Mouse (Mus musculus) lung, postnatal 36 days (tissue): ENCODE measurements around the gene Cidec.

Source experiments
- DNase-seq: peaks from one replicate; pipeline ENCODE4 v3.0.0; 2022; ENCODE audit warnings: mixed read lengths

Cidec gene

DNA sequence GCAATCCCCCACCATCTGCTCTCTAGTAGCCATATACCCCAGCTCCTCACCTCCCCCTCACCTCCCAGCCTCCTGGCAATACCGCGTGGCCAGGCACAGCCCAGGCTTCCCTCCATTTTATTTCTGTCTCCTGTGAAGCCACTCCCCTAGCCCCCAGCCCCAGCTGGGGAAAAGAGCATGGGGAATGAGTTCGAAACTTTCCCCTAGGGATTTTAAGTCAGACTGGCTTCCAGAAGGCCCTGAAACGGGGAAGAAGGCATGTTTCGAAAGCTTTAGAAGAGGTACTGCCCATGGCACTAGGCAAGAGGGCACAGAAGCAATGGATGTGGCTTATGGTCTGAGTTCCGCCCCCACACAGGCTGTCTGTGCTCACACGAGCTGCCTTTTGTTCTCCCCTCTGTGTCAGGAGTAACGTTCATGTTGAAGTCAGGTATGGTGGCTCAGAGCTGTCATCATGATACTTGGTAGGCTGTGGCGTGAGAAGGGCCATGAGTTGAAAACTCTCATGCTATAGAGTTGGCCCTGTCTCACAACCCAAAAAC is at the start of gene Cidec:
Gene Cidec, minus strand, starts transcription at position 97 of the 542 bp plus-strand sequence.
- DNase-seq = peak; percentile 67

DNA sequence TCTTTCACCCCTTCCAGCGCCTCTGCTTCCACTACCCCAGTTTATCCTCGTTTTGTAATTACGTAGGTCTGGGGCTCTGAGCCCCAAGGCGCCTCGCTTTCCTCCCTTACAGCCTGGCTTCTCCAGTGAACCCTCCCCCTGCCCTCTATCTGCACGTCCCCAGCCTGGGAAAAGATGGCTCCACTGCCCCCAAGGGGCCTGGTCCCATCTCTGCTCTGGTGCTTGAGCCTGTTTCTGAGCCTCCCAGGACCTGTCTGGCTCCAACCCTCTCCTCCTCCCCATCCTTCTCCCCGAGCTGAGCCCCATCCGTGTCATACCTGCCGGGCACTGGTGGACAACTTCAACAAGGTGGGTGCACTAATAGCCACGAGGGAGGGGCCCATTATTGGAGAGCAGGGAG is 48.2 kb upstream of the Cidec start:
- DNase-seq = no peak

DNA sequence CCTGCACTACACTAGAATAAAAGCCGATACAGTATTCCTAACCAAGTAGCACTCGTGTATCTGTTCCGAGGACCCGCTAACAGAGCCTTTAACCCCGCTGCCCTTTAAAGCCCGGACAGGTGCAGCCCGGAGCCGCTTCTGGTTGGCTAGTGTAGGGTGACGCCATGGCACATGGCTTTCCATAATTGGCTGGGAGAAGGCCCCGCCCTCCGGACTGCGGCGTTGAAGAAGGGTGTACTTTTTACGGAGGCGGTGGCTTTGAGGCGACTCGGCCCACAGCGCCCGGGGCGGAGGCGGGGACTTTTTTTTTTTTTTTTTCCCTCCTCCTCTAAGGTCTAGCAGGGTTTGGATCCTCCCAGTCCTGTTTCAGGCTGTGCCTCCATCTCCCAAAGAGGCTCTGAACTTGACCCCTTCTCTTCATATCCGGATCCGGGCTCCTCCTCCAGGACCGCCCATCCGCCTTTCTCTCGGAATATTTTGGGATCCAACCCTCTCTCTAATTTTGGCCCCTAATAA is 47.6 kb upstream of the Cidec start, which contains the start of gene Creld1:
Gene Creld1, plus strand, starts transcription at position 198 of the 516 bp plus-strand sequence.
- peak; percentile 98 for DNase-seq

DNA sequence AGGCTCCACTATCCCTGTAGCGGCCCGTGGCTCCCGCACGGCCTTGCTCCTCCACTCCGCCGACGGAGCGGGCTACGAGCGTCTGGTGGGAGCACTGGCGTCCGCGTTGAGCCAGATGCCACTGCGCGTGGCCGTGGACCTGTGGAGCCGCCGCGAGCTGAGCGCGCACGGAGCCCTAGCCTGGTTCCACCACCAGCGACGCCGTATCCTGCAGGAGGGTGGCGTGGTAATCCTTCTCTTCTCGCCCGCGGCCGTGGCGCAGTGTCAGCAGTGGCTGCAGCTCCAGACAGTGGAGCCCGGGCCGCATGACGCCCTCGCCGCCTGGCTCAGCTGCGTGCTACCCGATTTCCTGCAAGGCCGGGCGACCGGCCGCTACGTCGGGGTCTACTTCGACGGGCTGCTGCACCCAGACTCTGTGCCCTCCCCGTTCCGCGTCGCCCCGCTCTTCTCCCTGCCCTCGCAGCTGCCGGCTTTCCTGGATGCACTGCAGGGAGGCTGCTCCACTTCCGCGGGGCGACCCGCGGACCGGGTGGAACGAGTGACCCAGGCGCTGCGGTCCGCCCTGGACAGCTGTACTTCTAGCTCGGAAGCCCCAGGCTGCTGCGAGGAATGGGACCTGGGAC is 47.0 kb upstream of the Cidec start:
- DNase-seq = peak; percentile 28

DNA sequence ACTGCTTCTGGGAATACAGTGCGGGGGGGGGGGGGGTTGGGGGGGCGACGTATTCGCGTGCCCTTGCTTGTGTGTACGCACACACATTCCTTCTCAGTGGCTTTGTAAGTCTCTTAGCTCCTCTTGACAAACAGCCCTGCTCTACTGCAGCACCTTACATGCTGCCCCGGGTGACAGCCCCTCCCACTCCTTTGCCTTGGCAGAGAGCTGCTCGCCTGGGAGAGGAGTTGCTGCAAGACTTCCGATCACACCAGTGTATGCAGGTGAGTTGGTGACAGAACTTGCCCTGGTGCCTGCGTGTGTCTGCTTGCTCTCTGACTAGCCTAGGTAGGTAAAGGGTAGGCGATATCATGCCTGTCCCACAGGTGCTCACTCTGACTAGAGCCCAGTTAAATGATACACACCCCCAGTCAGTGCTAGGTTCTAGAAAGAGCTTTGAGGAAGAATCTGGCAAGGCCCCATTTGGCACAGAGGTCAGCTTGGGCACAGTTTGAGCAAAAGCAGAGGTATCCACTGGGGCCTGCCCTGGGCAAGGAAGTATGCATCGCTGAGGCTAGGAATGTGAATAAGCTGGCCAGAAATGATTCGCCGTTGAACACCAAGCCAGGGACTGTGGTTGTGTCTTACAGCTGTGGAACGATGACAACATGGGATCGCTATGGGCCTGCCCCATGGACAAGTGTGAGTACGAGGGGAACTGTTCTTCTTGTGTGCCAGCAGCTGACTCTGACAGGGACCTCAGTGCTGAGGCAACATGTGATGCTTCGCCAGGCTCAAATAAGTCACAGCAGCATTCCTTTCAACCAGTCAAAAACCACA is 45.2 kb upstream of the Cidec start:
- DNase-seq = peak; percentile 67

DNA sequence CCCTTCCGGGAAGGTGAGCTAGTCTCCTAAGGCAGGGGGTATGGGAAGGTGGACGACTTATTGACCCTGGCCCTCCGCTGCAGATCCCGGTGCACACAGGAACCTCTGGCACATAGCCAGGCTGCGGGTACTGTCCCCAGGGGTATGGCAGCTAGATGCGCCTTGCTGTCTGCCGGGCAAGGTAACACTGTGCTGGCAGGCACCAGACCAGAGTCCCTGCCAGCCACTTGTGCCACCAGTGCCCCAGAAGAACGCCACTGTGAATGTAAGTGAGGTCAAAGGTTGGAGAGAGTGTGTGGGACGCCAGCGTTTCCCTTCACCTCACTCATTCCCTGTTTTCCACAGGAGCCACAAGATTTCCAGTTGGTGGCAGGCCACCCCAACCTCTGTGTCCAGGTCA is 43.3 kb upstream of the Cidec start:
- DNase-seq = no peak

DNA sequence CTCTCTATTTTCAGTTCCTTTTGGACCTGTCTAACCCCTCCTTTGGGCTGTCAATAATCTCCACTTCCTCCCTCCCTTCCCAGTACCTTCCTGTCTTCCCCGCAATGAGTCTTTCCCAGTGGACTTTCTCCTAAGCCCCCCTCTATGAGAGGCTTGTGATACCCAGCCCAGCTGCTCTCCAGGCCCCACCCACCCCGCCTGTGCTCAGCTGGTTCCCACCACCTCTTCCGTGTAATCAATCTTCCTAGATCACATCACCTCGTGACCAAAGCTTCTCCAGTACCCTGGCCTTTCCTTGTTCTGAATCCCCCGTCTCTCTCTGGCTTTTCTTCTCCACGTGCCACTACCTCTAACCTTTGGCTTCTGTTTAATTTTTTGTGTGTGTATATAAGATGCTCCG is 41.8 kb upstream of the Cidec start:
- no peak for DNase-seq

DNA sequence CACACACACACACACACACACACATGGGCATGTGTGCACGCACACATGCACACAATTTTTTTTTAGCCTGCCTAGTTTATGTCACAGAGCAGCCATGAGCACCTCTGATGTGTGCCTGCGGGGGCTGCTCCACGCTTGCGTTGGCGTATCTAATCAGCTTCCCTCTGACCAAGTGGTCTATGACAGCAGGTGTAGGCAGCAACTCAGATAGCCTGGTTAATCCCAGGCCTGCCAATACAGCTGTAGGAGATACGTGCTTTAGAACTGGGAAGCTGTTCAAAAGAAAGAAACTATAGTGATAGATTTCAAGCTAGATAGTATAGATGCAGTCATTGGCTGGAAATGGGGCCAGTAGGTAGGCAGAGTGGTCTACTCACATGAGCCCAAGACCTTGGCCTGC is 38.2 kb upstream of the Cidec start:
- no peak for DNase-seq

DNA sequence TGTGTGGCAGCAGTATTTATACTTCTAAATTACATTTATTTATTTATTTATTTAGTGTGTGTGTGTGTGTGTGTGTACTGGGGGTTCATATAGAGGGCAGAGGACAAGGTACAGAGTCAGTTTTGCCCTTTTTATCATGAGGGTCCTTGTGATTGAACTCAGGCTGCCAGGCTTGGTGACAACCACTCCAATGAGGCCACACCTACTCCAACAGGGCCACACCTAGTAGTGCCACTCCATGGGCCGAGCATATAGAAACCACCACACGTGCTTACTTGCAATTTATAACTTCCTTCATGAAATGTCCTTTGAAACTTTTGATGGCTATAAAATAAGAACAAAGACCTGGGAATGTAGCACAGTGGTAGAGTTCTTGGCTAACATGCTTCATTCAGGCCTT is 37.7 kb upstream of the Cidec start:
- DNase-seq = no peak

DNA sequence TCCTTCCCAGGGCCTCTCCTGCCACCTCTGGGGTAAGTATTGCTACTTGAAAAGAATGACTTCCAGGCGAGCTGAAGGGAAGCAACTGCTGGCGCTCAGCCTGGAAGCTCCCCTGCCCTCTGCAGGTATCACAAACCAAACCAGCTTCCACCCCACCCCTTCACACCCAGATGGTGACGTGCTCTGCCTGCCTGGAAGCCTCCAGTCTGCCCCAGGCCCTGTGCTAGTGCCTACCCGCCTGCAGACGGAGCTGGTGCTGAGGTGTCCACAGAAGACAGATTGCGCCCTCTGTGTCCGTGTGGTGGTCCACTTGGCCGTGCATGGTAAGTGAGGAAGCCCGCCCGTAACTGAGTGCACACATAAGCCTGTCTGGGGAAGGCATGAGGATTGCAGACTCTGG is 36.5 kb upstream of the Cidec start:
- no peak for DNase-seq

DNA sequence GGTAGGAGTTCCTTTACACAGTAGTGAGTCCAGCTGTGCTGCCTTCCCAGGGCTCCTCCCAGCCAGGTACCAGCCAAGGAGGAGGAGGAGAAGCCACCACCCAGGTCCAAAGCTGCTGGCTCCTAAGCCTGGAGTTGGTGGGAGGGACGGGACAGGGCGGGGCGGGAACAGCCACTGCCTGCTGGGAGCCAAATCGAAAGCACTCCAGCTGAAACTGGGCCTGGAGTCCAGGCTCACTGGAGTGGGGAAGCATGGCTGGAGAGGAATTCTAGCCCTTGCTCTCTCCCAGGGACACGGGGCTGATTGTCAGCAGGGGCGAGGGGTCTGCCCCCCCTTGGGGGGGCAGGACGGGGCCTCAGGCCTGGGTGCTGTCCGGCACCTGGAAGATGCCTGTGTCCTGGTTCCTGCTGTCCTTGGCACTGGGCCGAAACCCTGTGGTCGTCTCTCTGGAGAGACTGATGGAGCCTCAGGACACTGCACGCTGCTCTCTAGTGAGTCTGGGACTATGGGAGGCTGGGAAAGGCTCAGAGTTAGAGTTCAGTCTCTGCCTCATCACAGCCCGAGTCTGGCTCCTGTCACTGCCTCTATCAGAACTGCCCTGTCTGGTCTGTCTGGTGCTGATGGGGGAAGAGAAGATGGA is 35.9 kb upstream of the Cidec start, which contains the start of gene Il17rc:
Gene Il17rc, plus strand, starts transcription at position 131 of the 640 bp plus-strand sequence.
- peak; percentile 80 for DNase-seq

DNA sequence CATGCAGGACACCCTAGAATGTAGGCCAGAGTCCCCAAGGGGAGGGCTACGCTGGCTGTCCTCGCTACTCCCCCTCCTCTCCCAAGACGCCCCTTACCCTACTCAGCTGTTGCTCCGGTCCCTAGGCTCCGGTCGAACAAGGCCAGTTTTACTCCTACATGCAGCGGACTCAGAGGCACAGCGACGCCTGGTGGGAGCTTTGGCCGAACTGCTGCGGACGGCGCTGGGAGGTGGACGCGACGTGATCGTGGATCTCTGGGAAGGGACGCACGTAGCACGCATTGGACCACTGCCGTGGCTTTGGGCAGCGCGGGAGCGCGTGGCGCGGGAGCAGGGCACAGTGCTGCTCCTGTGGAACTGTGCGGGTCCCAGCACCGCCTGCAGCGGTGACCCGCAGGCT is 33.9 kb upstream of the Cidec start:
- peak; percentile 87 for DNase-seq

DNA sequence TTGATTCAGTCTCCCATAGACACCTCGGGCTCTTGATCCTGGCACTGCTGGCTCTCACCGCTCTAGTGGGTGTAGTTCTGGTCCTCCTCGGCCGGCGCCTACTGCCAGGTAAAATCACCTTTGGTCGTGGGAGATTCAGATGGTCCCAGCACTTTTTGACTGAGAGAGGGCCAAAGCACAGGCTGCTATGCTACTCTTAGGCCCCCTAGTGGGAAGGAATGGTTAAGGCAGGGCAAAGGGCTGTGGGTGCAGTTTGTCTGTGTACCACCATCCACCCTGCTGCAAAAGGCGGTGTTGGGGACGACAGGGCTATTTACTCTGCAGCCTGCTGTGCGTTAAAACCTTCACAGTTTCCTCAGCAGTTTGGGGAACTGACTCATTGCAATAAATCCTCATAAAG is 33.5 kb upstream of the Cidec start:
- DNase-seq = peak; percentile 86

DNA sequence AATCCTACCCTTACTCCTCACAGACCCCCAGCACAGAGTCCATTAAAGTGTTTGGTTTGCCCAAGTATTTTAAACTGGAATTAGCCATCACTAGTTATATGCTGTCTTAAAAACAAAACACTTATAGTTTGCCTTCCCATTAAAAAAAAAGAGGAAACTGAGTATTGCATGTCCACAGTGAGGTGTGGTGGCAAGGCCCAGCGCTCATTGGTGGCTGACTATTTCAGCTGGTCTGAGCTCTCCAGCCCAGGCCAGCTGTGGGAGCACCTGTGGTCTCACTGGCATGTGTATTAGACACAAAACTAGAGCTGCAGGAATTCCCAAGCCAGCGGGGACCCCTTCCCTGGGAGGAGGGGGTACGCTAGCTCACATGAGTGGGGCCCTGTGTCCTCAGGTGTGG is 33.0 kb upstream of the Cidec start:
- no peak for DNase-seq

DNA sequence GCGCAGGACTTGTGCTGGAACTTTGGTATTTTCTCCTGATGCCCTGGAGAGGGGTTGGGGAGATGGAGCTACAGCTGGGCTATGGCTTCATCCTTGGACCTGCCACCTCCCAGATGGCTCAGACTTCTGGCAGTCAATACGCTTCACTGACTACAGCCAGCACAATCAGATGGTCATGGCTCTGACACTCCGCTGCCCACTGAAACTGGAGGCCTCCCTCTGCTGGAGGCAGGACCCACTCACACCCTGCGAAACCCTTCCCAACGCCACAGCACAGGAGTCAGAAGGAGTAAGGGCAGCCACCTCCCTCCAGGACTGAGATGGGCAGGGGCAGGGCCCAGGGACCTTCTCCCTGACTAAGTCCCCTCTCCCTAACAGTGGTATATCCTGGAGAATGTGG is 30.0 kb upstream of the Cidec start:
- DNase-seq = no peak

DNA sequence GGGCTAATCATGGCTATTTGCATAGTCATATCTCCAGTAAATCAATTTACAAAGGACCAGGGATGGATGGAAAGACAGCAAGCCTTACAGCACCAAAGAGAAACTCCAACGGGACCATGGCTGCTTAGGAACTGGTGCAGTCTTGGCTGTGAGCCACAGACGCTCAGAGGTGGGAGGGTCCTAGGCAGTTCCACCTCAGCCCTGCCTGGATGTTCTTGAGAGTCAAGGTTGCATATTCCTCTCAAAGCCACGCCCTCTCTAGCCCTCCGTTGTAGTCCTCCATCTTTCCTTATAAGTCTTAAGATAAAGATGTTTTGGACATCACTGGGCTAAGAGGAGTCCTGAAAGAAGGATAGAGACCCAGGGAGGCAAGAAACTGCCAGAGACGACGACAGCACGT is 28.5 kb upstream of the Cidec start:
- no peak for DNase-seq

DNA sequence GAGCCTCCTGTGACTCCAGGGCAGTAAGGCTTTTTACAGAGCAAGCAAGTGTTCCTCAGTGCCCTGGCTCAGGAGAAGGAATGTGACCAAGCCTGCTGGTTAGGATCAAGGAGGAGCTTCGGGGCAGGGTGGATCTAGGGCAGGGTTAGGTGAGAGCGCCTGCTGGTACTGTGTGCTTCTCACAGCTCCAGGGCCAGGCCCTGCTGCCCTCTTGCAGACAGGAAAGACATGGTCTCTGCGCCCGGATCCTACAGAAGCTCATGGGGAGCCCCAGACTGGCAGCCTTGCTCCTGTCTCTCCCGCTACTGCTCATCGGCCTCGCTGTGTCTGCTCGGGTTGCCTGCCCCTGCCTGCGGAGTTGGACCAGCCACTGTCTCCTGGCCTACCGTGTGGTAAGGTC is 23.1 kb upstream of the Cidec start:
- DNase-seq = peak; percentile 81

DNA sequence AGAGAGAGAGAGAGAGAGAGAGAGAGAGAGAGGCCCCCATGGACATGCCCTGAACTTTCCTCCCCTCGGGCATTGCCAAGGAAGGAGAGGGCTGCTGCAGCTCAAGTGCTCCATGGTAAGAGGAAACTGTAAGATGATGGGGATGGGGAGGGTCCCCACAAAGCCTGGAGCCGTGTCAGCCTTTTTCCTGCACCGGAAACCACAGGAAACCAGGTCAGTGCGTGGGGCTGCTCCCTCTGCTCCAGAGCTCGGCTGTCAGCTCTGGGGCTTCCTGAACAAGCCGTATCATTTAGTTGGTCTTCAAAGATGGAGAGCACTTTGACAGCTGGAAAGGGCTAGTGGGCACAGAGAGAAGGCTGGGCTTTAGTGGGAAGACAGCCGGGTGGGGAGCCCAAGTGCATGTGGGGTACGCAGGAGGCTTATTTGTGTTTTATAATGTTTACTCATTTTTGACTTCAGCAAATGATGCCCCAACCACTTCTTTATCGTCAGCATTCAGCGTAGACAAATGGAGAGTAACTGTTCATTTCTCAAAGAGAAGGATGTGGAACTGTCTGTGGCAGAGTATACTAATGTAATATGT is 22.5 kb upstream of the Cidec start, which contains the start of gene Il17re:
Gene Il17re, plus strand, starts transcription at position 533 of the 583 bp plus-strand sequence.
- DNase-seq = no peak

DNA sequence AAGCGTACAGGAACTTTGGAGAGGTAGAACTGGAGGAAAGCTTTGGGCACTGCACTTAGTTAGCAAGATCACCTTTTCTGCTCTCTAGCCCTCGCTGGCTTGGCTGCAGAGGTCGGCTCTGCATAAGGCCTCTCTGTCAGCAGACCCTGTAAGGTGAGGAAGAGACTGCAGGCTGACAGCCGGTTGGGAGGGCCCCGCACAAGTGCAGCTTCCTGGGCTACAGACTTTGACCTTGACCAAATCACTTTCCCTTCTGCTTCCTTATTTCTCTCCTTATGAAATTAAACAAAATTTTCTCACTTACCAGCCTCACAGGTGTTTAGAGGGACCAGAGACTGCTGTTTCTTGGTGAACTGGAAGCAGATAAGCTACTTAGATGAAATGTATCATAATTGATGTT is 19.4 kb upstream of the Cidec start:
- no peak for DNase-seq

DNA sequence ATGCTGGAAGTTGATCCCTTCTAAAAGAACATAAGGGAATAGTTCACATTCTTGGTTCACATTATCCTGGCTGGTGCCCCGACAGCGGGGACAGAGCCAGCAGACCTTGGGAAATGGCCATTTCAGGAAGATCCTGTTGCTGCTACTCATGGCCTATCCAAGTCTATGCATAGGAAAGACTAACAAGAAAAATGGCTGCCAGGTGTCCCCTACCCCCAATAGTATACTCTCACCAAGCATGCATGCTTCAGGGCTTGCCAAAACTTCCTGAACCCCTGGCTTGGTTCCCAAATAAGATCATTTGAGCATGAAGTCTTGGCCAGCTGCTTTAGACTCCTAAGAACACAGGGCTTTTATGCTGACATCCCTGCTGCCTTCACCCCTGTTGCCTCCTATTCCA is 16.3 kb upstream of the Cidec start:
- DNase-seq = no peak

DNA sequence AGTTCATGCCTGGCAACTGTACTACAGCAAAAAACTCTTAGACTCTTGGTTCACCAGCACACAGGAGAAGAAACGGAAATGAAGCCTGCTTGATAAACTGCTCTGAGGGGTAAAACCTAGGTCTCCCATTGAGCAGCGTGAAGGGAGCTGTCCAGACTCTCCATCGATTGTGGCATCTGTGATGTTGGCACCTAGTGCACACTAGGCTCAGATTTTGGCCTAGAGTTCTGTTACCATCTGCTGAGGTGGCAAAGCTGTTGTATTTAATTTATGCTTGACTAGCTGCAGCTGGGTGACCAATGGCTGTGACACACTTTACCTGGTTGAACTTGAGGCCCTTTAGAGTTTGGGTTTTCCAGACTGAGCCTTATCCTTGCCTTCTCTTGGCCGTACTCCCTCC is 12.1 kb upstream of the Cidec start:
- DNase-seq = no peak

DNA sequence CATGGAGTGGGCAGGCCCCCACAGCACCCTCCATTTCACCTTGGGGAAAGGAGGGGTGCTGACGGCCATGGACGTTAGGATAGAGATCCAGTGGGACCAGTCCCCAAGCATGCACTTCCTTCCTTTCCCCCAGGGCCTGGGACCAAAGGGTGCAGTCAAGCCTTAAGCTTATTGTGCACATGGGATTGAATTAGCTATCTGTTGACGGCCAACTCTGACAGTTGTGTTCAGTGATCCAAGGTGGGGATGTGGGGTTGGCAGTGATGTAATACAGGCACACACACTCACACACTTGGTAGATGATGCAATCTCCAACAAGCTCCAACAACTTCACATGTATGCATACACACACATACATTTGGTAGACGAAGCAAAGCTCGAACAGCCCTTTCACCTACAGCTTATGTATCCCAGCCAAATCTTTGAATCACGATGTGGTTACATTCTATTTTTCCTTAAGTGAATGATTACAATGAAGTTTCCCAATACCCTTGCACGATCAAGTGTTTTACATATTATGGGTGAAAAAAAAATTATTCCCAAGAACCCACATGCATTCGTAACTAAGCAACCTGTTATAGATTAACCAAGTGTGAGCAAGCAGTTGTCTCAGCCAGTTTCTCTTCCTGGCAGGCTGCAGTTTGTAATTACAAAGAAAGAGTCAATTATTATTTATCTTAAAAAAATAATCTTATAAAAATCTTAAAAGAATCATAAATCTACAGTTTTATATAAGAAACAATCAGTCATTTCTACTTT is 8.8 kb upstream of the Cidec start:
- DNase-seq = no peak
